Mouse (Mus musculus) mouse trophoblast stem cell (cell line): Measurements from ENCODE around the gene Ism1.

Experiments
- in situ Hi-C, 2 experiments: fragments of 300-500 bp; cut with MseI, MboI; formaldehyde crosslinking; loops; 2 replicates in 1 of 2; 3 replicates in 1 of 2; pipeline ENCODE4 v1.15.1; 2025

Gene Ism1

GRCm38 (mm10) chr2:139677809-139678274, at the start of gene Ism1:
Ism1 (plus strand) TSS chr2:139678178.
- in situ Hi-C loops, result no loop called here

GRCm38 (mm10) chr2:139628731-139629130, 49.2 kb upstream of the Ism1 start:
- in situ Hi-C loops, result no loop called here

GRCm38 (mm10) chr2:139629653-139630052, 48.3 kb upstream of the Ism1 start:
- in situ Hi-C loops, result no loop called here

- in situ Hi-C loops, result no loop called here
Observed at GRCm38 (mm10) chr2:139634506-139634905, 43.5 kb upstream of the Ism1 start.

GRCm38 (mm10) chr2:139637861-139638260, 40.1 kb upstream of the Ism1 start:
- in situ Hi-C loops, result no loop called here

GRCm38 (mm10) chr2:139641757-139642385, 36.1 kb upstream of the Ism1 start:
- in situ Hi-C loops, result no loop called here

- in situ Hi-C loops, result no loop called here
Observed at GRCm38 (mm10) chr2:139649518-139649917, 28.5 kb upstream of the Ism1 start.

- in situ Hi-C loops, result no loop called here
Observed at GRCm38 (mm10) chr2:139656750-139657149, 21.2 kb upstream of the Ism1 start.

- in situ Hi-C loops, result no loop called here
Observed at GRCm38 (mm10) chr2:139671838-139672237, 6.1 kb upstream of the Ism1 start.

- in situ Hi-C loops, result no loop called here
Observed at GRCm38 (mm10) chr2:139672371-139672770, 5.6 kb upstream of the Ism1 start.

- in situ Hi-C loops, result no loop called here
Observed at GRCm38 (mm10) chr2:139677065-139677762, 764 bp upstream of the Ism1 start.

- in situ Hi-C loops, result no loop called here
Observed at GRCm38 (mm10) chr2:139678275-139679140, 530 bp downstream of the Ism1 start.

- in situ Hi-C loops, result no loop called here
Observed at GRCm38 (mm10) chr2:139682540-139682939, 4.6 kb downstream of the Ism1 start.

GRCm38 (mm10) chr2:139689442-139690003, 11.5 kb downstream of the Ism1 start:
- in situ Hi-C loops, result no loop called here

GRCm38 (mm10) chr2:139693521-139693920, 15.5 kb downstream of the Ism1 start:
- in situ Hi-C loops, result no loop called here

- in situ Hi-C loops, result no loop called here
Observed at GRCm38 (mm10) chr2:139694638-139695037, 16.7 kb downstream of the Ism1 start.

- in situ Hi-C loops, result no loop called here
Observed at GRCm38 (mm10) chr2:139696578-139696977, 18.6 kb downstream of the Ism1 start.

GRCm38 (mm10) chr2:139700609-139701008, 22.6 kb downstream of the Ism1 start:
- in situ Hi-C loops, result no loop called here

- in situ Hi-C loops, result no loop called here
Observed at GRCm38 (mm10) chr2:139704951-139705350, 27.0 kb downstream of the Ism1 start.

GRCm38 (mm10) chr2:139708194-139708899, 30.4 kb downstream of the Ism1 start:
- in situ Hi-C loops, result no loop called here

GRCm38 (mm10) chr2:139711640-139712039, 33.7 kb downstream of the Ism1 start:
- in situ Hi-C loops, result no loop called here
